Mouse (Mus musculus): Measurements from ENCODE around the gene Trpc4ap.
"Not testable (repeated sequence)": the region's sequence is repeated elsewhere in the genome, so short reads cannot be mapped to it uniquely, and the experiment has no call there.

The Trpc4ap gene

GRCm38 (mm10) chr2:155611834-155612550 lies 80.2 kb downstream of the Trpc4ap start:
- no peak for DNase-seq (ENCODE audit: low spot score)

GRCm38 (mm10) chr2:155610978-155611377 lies 81.2 kb downstream of the Trpc4ap start, which contains the start of gene Myh7b:
Gene Myh7b, plus strand, starts transcription at chr2:155611212.
- no peak for DNase-seq (ENCODE audit: low spot score)

GRCm38 (mm10) chr2:155606360-155606759 lies 85.8 kb downstream of the Trpc4ap start:
- DNase-seq (ENCODE audit: low spot score), result no peak

- DNase-seq (ENCODE audit: low spot score), result not testable (repeated sequence)
These were observed 87.0 kb downstream of the Trpc4ap start for GRCm38 (mm10) chr2:155605236-155605589.

- no peak for DNase-seq (ENCODE audit: low spot score)
These were observed 87.5 kb downstream of the Trpc4ap start for GRCm38 (mm10) chr2:155604560-155605235.

GRCm38 (mm10) chr2:155603707-155604106 lies 88.5 kb downstream of the Trpc4ap start:
- no peak for DNase-seq (ENCODE audit: low spot score)

GRCm38 (mm10) chr2:155595516-155595915 lies 96.7 kb downstream of the Trpc4ap start:
- DNase-seq (ENCODE audit: low spot score), result no peak

GRCm38 (mm10) chr2:155592854-155593283 lies 99.3 kb downstream of the Trpc4ap start:
- no peak for DNase-seq (ENCODE audit: low spot score)

- DNase-seq (ENCODE audit: low spot score), result peak; percentile 98
These were observed 99.9 kb downstream of the Trpc4ap start, which contains the start of gene Gss for GRCm38 (mm10) chr2:155592137-155592853. Gene Gss, minus strand, starts transcription at chr2:155592810.

GRCm38 (mm10) chr2:155591676-155592075 lies 100.5 kb downstream of the Trpc4ap start:
- no peak for DNase-seq (ENCODE audit: low spot score)

GRCm38 (mm10) chr2:155590876-155591275 lies 101.3 kb downstream of the Trpc4ap start:
- no peak for DNase-seq (ENCODE audit: low spot score)

- DNase-seq (ENCODE audit: low spot score), result no peak
These were observed 102.7 kb downstream of the Trpc4ap start for GRCm38 (mm10) chr2:155589521-155589920.

- no peak for DNase-seq (ENCODE audit: low spot score)
These were observed 104.0 kb downstream of the Trpc4ap start for GRCm38 (mm10) chr2:155588136-155588535.

GRCm38 (mm10) chr2:155585486-155585885 lies 106.7 kb downstream of the Trpc4ap start:
- no peak for DNase-seq (ENCODE audit: low spot score)

- DNase-seq (ENCODE audit: low spot score), result no peak
These were observed 107.1 kb downstream of the Trpc4ap start for GRCm38 (mm10) chr2:155585082-155585481.
